Mouse (Mus musculus): ENCODE results near the gene Ttll5. TPM values are rescaled to one million over a fixed set of nuclear protein-coding genes. Genes with fewer than 3 reads are reported as not detected.
A peak's percentile ranks its signal among the peaks of the same experiment; 100 is the strongest.

Ttll5 gene
- total and polyA plus RNA-seq, 2 experiments from 2014 or later = 10.4 to 23.9 TPM

DNA sequence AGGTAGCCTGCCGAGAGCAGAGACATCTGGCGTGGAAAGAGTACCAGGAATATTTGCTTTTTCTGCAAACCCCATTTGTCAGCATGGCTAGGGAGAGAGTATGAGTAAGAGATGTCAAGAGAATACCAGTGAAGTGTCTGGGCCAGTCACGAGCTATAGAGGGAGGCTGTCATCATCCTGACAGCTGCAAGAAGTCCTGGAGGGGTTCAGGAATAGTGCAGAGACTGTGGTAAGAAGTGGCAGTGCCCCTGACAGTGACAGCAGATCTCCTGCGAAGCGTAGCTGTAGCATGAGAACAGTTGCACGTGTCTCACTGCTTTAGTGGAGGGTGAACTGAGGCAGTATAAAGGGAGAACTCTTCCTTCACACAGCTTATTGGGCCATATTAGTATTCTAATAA lies 197.1 kb downstream of the Ttll5 start:
- ATAC-seq = no peak
- 73% methylated on average over 6 of the region's 6 CpGs for WGBS
- no peaks in the 10 kb centered on the region for H3K4me1 ChIP-seq (ENCODE audit: insufficient read depth, low read length)
- no peak overlapping the region for H3K4me2 ChIP-seq (ENCODE audit: low read depth, low read length)
- no peaks in the 10 kb centered on the region for H3K36me3 ChIP-seq (ENCODE audit: insufficient read depth, low read length)
- H3K27me3 ChIP-seq (ENCODE audit: insufficient read depth, low read length) = no peaks in the 10 kb centered on the region
- no peak for DNase-seq (ENCODE audit: low spot score)
- no peak for TF ChIP-seq CTCF (IDR thresholded peaks at IDR 0.05; ENCODE audit: low read depth)
- H3K4me3 ChIP-seq (ENCODE audit: low read length) = no peak overlapping the region
- no peaks in the 10 kb centered on the region for H3K9me3 ChIP-seq (ENCODE audit: low read length)
- no peak overlapping the region for H3K27ac ChIP-seq
- H3K9ac ChIP-seq (replicated peaks; ENCODE audit: low read length) = no peak overlapping the region

- H3K36me3 ChIP-seq (ENCODE audit: insufficient read depth, low read length) = no peaks in the 10 kb centered on the region
- no peak for TF ChIP-seq CTCF (IDR thresholded peaks at IDR 0.05; ENCODE audit: low read depth)
- 79% methylated on average over 9 of the region's 9 CpGs for WGBS
- H3K9ac ChIP-seq (replicated peaks; ENCODE audit: low read length) = no peak overlapping the region
- H3K4me1 ChIP-seq (ENCODE audit: insufficient read depth, low read length) = no peaks in the 10 kb centered on the region
- no peak overlapping the region for H3K4me3 ChIP-seq (ENCODE audit: low read length)
- no peaks in the 10 kb centered on the region for H3K9me3 ChIP-seq (ENCODE audit: low read length)
- ATAC-seq (no peak), DNase-seq (ENCODE audit: low spot score) (no peak)
- H3K27ac ChIP-seq = no peak overlapping the region
- no peaks in the 10 kb centered on the region for H3K27me3 ChIP-seq (ENCODE audit: insufficient read depth, low read length)
- H3K4me2 ChIP-seq (ENCODE audit: low read depth, low read length) = no peak overlapping the region
These were observed 198.0 kb downstream of the Ttll5 start for GRCm38 (mm10) chr12:86022282-86022984.

DNA sequence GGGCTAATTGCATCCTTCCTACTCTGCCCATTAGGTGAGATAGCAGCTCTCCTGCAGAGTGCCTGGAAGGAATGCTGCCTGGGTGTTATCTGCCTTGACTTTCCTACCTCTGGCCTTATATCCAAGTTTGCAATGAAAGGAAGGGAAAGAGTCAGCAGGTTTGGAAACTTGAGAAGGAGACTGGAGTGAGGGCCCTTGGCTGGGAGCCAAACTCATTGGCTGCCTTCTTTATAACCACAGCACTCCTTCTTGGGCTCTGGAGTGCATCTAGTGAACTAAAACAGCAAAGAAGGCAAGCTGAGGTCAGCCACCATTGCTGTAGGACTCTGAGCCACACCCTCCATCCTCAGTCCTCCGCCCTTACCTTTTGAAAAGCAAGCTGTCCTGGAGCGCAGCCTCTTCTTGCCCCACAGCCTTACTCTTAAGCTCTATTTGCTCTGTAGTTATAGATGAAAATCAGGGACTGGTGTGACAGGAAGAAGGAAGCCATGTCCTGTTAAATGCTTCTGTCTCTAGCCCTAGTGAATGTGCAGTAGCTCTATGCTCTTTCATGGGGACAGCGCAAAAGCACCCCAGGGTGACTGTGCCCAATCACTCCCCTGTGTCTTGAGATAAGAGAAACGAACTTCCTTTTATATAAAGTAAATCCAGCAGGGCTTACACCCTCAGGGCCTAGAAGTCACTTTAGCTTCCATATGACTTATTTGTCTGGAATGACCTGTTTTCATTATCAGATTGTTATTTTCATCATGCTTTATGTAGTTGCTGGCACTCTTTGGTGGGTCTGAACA lies 198.8 kb downstream of the Ttll5 start:
- H3K4me1 ChIP-seq (ENCODE audit: insufficient read depth, low read length) = no peaks in the 10 kb centered on the region
- no peaks in the 10 kb centered on the region for H3K27me3 ChIP-seq (ENCODE audit: insufficient read depth, low read length)
- no peak for TF ChIP-seq CTCF (IDR thresholded peaks at IDR 0.05; ENCODE audit: low read depth)
- no peak overlapping the region for H3K4me3 ChIP-seq (ENCODE audit: low read length)
- ATAC-seq (no peak), DNase-seq (ENCODE audit: low spot score) (peak; percentile 17)
- H3K9ac ChIP-seq (replicated peaks; ENCODE audit: low read length) = no peak overlapping the region
- 84% methylated on average over 4 of the region's 4 CpGs for WGBS
- no peak overlapping the region for H3K27ac ChIP-seq
- no peaks in the 10 kb centered on the region for H3K36me3 ChIP-seq (ENCODE audit: insufficient read depth, low read length)
- H3K4me2 ChIP-seq (ENCODE audit: low read depth, low read length) = no peak overlapping the region
- H3K9me3 ChIP-seq (ENCODE audit: low read length) = no peaks in the 10 kb centered on the region

DNA sequence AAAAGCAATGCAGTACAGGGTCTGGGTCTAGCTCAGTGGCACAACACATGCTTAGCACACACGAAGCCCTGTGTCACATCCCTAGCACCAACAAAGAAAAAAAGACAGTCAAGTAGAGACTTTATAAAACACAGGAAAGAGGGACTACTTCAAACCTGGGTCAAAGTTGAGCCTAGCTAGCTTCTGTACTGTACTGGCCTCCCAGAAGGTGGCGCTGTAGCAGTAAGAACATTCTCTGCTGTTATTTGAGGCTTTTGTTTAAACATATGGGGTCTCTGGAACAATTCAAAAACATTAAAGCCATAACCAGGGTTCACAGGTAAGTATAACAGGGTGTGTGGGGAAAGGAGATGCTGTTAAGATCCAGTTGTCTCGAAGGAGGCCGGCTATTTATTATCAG lies 200.0 kb downstream of the Ttll5 start:
- H3K27ac ChIP-seq = no peak overlapping the region
- no peak overlapping the region for H3K4me3 ChIP-seq (ENCODE audit: low read length)
- WGBS = 59% methylated on average over 4 of the region's 4 CpGs
- no peak overlapping the region for H3K4me2 ChIP-seq (ENCODE audit: low read depth, low read length)
- peak; percentile 62 for DNase-seq (ENCODE audit: low spot score)
- no peaks in the 10 kb centered on the region for H3K9me3 ChIP-seq (ENCODE audit: low read length)
- H3K9ac ChIP-seq (replicated peaks; ENCODE audit: low read length) = no peak overlapping the region
- H3K4me1 ChIP-seq (ENCODE audit: insufficient read depth, low read length) = no peaks in the 10 kb centered on the region
- peak; percentile 70 for TF ChIP-seq CTCF (IDR thresholded peaks at IDR 0.05; ENCODE audit: low read depth)
- H3K27me3 ChIP-seq (ENCODE audit: insufficient read depth, low read length) = no peaks in the 10 kb centered on the region
- no peak for ATAC-seq
- H3K36me3 ChIP-seq (ENCODE audit: insufficient read depth, low read length) = no peaks in the 10 kb centered on the region

DNA sequence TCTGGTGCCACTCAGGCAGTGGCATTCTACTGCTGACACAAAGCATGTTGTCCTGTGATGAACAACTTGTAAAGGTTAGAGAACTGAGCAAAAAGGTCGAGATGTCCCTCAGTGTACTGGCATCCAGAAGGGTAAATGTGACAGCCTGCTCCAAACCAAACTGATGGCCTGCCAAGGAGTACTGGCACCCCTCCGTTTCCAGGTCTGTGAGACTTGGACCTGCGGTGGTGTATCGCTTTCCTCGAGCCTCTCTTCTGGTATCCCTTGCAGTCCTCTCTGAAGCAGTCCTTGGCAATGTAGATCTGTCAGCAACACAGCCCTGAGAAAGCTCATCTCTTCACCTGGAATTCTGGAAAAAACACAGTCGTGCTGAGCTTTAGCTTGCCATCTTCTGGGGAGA lies 201.0 kb downstream of the Ttll5 start:
- Histone ChIP-seq H3K27me3 (ENCODE audit: insufficient read depth, low read length) (no peaks in the 10 kb centered on the region), H3K4me2 (ENCODE audit: low read depth, low read length) (no peak overlapping the region), H3K4me3 (ENCODE audit: low read length) (no peak overlapping the region), H3K4me1 (ENCODE audit: insufficient read depth, low read length) (no peaks in the 10 kb centered on the region), H3K9ac (replicated peaks; ENCODE audit: low read length) (no peak overlapping the region), H3K27ac (no peak overlapping the region), H3K9me3 (ENCODE audit: low read length) (no peaks in the 10 kb centered on the region), H3K36me3 (ENCODE audit: insufficient read depth, low read length) (no peaks in the 10 kb centered on the region)
- WGBS = 72% methylated on average over 6 of the region's 6 CpGs
- ATAC-seq = no peak
- no peak for TF ChIP-seq CTCF (IDR thresholded peaks at IDR 0.05; ENCODE audit: low read depth)
- DNase-seq (ENCODE audit: low spot score) = no peak

- DNase-seq (ENCODE audit: low spot score) = peak; percentile 59
- Histone ChIP-seq H3K27ac (no peak overlapping the region), H3K27me3 (ENCODE audit: insufficient read depth, low read length) (no peaks in the 10 kb centered on the region), H3K36me3 (ENCODE audit: insufficient read depth, low read length) (no peaks in the 10 kb centered on the region), H3K9ac (replicated peaks; ENCODE audit: low read length) (no peak overlapping the region), H3K9me3 (ENCODE audit: low read length) (no peaks in the 10 kb centered on the region), H3K4me1 (ENCODE audit: insufficient read depth, low read length) (no peaks in the 10 kb centered on the region), H3K4me3 (ENCODE audit: low read length) (no peak overlapping the region), H3K4me2 (ENCODE audit: low read depth, low read length) (no peak overlapping the region)
- 53% methylated on average over 5 of the region's 5 CpGs for WGBS
- peak; percentile 81 for ATAC-seq
- no peak for TF ChIP-seq CTCF (IDR thresholded peaks at IDR 0.05; ENCODE audit: low read depth)
These were observed 202.5 kb downstream of the Ttll5 start for GRCm38 (mm10) chr12:86027000-86027399.

- Histone ChIP-seq H3K4me3 (ENCODE audit: low read length) (no peak overlapping the region), H3K27me3 (ENCODE audit: insufficient read depth, low read length) (no peaks in the 10 kb centered on the region), H3K27ac (no peak overlapping the region), H3K36me3 (ENCODE audit: insufficient read depth, low read length) (no peaks in the 10 kb centered on the region), H3K9ac (replicated peaks; ENCODE audit: low read length) (no peak overlapping the region), H3K4me2 (ENCODE audit: low read depth, low read length) (no peak overlapping the region), H3K9me3 (ENCODE audit: low read length) (no peaks in the 10 kb centered on the region), H3K4me1 (ENCODE audit: insufficient read depth, low read length) (no peaks in the 10 kb centered on the region)
- no peak for ATAC-seq
- no peak for TF ChIP-seq CTCF (IDR thresholded peaks at IDR 0.05; ENCODE audit: low read depth)
- no peak for DNase-seq (ENCODE audit: low spot score)
- 70% methylated on average over 1 of the region's 1 CpGs for WGBS
These were observed 203.3 kb downstream of the Ttll5 start for GRCm38 (mm10) chr12:86027747-86028146.

Data from hindbrain, postnatal 0 days (tissue).